In the genomic region with DNA sequence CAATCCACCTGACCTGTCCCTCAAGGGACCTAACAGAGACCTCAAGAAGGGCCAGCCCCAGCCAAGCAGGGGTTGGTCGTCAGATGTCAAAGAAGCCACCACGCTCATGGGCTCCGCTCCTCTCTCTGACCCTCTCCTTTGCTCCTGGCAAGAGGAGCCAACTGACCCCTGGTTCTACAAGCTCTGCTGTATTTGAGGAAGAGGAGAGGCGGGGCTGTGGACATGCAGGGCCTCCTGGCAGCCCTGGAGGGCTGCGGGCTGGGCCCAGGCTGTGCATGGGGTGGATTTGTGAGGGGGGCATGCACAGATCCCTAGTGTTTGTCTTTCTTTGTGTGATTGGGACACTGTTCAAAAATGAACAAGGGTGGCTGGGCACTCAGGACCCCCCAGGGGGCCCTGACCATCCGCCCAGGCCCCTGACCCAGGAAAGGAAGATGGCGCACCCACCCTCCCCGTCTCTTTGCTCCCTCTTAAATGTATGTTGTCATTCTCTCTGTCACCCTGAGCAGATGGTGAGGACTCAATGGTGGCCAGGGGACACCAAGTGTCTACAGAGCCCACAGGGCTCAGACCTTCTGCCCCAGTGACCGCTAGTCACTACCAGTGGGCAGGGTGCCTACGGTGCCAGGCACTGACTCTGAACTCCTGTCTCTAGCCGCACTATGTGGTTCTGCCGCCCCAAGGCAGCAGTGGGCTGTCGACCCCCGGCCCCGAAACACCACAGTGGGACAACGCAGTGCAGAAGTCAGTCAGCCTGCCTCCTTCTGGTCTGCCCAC, we compare ENCODE assay signal across 18 mouse cellular contexts. TPM values are rescaled to one million over a fixed set of nuclear protein-coding genes. Genes with fewer than 3 reads are reported as not detected.
"Had no signal": no experiment of that assay in that cellular context is flagged by ENCODE, and none has a peak within 500 bp of the region (broad histone marks: within the 10 kb centered on the region; RNA-seq: fewer than 3 reads in every experiment).

No protein-coding gene starts in this region.

- H3K4me1 ChIP-seq: midbrain, embryonic 12.5 days; midbrain, embryonic 15.5 days had no signal

- H3K9ac ChIP-seq: kidney, embryonic 15.5 days; liver, embryonic 14.5 days; liver, postnatal 0 days; lung, embryonic 14.5 days; midbrain, embryonic 12.5 days; midbrain, embryonic 15.5 days; neural tube, embryonic 12.5 days; neural tube, embryonic 15.5 days had no signal

- ATAC-seq: liver, postnatal 0 days; midbrain, embryonic 15.5 days had no signal

- H3K4me3 ChIP-seq: kidney, embryonic 15.5 days; left cerebral cortex, adult 2 months; midbrain, embryonic 12.5 days; midbrain, embryonic 15.5 days; neural tube, embryonic 12.5 days; neural tube, embryonic 15.5 days had no signal

- DNase-seq: layer of hippocampus, postnatal 36 days; right cerebral cortex, adult 18-20 months; right cerebral cortex, postnatal 14 days; right cerebral cortex, postnatal 4 days had no signal

- H3K9me3 ChIP-seq: kidney, embryonic 15.5 days; midbrain, embryonic 12.5 days; midbrain, embryonic 15.5 days; neural tube, embryonic 12.5 days; neural tube, embryonic 15.5 days had no signal

- H3K27me3 ChIP-seq: kidney, embryonic 15.5 days; midbrain, embryonic 12.5 days; midbrain, embryonic 15.5 days; neural tube, embryonic 12.5 days; neural tube, embryonic 15.5 days had no signal

- H3K4me2 ChIP-seq: kidney, embryonic 15.5 days; lung, embryonic 14.5 days; midbrain, embryonic 12.5 days; midbrain, embryonic 15.5 days; neural tube, embryonic 12.5 days; neural tube, embryonic 15.5 days had no signal

- H3K27ac ChIP-seq: kidney, embryonic 15.5 days; left cerebral cortex, adult 2 months; liver, embryonic 14.5 days; macrophage; midbrain, embryonic 12.5 days; midbrain, embryonic 15.5 days; neural tube, embryonic 12.5 days; neural tube, embryonic 15.5 days had no signal

RNA-seq across cellular contexts. Expression of gene Slc25a34, which starts 2.3 kb away (rescaled TPM):
- total RNA-seq: megakaryocyte, adult 5-6 weeks had no signal
- polyA plus RNA-seq: limb, embryonic 11.5 days; lung, embryonic 14.5 days; neural tube, embryonic 12.5 days had no signal

RNA-seq across cellular contexts. Expression of gene Fblim1, which starts 20.1 kb away (rescaled TPM):
- total RNA-seq: megakaryocyte, adult 5-6 weeks had no signal

RNA-seq across cellular contexts. Expression of gene Rsc1a1, which starts 59.4 kb away (rescaled TPM):
- total RNA-seq: layer of hippocampus, postnatal 36 days had no signal
- polyA plus RNA-seq: kidney, embryonic 15.5 days; liver, postnatal 0 days; lung, postnatal 0 days; macrophage; midbrain, embryonic 12.5 days; neural tube, embryonic 12.5 days; neural tube, embryonic 15.5 days; stomach, embryonic 16.5 days had no signal
